Mouse (Mus musculus): ENCODE results near the gene Vmn1r111.
"Not testable (repeated sequence)": the region's sequence is repeated elsewhere in the genome, so short reads cannot be mapped to it uniquely, and the experiment has no call there.

Gene Vmn1r111

DNA sequence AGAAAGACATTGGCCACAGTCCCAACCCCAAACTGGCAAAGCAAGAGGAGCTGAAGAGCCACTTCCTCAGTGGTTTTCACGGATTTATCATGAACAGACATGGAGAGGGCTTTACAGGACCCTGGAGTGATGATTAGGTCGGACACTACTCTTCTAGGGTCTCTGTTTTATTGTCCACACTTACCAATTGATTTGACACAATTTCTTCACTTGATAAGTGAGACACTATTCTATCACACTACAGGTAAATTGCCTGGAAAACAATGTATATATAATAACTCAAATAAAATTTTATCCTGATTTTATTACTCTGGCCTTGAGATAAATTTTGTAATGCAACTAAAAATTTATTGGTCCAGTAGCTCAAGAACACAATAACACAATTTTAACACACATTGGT is at the start of gene Vmn1r111:
Vmn1r111 (minus strand) TSS at position 101 of the 400 bp plus-strand sequence.
- not testable (repeated sequence) for DNase-seq (ENCODE audit: low spot score in 2 of 2)

DNA sequence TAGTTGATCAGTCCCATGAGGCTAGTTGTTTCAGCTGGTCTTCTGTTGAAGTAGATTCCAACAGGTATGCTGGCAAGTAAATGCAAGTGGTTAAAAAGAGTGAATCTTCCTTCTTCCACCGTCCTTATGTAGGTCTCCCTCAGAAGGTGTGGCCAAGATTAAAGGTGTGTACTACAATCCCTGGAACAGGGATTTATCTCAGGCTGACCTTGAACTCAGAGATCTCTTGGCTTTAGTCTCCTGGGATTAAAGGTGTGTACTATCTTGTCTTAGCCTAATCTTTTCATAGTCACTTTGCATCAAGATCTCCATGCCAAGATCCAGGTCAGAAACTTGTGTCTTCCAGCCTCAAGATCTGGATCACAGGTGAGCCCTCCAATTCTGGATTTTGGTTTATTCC is 27.5 kb upstream of the Vmn1r111 start, which contains the start of gene Gm10668:
Gm10668 (minus strand) TSS at position 101 of the 400 bp plus-strand sequence.
- DNase-seq (ENCODE audit: low spot score in 2 of 2) = not testable (repeated sequence)

DNA sequence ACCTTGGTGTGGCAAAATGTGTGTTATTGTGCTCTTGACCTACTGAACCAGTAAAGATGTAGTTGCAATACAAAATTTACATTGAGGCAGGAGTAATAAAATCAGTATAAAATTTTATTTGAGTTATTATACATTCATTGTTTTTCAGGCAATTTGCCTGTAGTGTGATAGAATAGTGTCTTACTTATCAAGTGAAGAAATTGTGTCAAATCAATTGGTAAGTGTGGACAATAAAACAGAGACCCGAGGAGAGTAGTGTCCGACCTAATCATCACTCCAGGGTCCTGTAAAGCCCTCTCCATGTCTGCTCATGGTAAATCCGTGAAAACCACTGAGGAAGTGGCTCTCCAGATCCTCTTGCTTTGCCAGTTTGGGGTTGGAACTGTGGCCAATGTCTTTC is 34.4 kb downstream of the Vmn1r111 start, which contains the start of gene Vmn1r107:
Vmn1r107 (plus strand) TSS at position 301 of the 400 bp plus-strand sequence.
- not testable (repeated sequence) for DNase-seq (ENCODE audit: low spot score in 2 of 2)
